Mouse (Mus musculus) layer of hippocampus, adult 18-20 months (tissue): Measurements from ENCODE around the gene Gm49601. TPM values are rescaled to one million over a fixed set of nuclear protein-coding genes. Genes with fewer than 3 reads are reported as not detected.

ENCODE experiments used
- DNase-seq, 2 experiments: peaks; one replicate each; pipeline ENCODE4 v3.0.0; 2022; ENCODE audit warnings: low spot score in 2 of 2
- total RNA-seq, 2 experiments: library from RNA; stranded (reverse); gene quantifications; 2 replicates each; pipeline ENCODE4 v1.2.3; 2021

Gm49601 gene
- total RNA-seq, 2 experiments from 2014 or later: 173 to 179 TPM

DNA sequence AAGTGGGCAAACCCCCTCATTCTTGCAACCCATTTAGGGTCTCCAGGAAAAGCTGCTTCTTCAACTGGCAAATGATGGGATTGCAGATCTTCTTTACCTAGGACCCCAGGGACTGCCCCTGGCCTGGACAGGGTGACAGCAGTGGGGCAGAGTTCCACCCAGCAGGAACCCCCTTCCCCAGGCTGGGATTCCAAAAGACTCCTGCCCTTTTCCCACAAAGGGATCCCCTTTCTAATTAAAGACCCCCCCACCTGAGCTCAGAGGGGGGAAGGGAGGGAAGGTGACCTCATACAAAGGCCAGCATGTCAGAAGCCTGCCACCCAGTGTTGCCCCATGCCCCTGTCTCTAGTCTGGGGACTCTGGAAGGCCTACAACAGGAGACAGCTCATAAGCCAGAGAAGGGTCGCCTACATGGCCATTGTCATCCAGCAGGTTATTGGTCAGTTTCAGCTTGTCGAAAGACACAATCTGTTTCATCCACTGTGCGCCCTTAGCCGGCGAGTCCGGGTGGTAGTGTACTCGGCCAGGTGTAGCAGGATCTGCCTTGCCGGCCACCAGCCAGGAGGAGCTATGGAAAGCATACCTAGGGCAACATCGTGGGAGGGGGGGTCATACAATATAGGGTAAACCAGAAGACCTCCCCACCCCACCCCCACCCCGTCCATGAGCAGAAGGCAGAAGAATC lies 42.4 kb downstream of the Gm49601 start:
- no peak for DNase-seq

DNA sequence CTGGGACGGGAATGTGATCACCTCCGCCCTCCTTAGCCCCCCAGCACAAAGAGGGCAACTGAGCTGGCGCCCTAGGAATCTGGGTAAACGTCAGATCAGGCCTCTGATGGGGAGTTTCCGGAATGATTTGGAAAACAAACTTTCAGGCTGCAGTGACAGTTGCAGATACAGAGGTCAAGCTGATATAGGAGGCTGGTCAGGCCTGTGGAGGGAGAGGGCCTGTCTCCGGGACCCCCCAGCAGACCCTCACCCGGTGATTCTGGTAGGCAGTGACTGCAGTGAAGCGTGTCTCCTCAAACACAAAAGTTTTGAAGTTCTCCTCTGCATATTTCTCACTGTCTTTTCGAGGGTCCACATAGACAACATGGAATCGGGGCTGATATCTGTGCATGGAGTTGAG lies 43.1 kb downstream of the Gm49601 start:
- no peak for DNase-seq

DNA sequence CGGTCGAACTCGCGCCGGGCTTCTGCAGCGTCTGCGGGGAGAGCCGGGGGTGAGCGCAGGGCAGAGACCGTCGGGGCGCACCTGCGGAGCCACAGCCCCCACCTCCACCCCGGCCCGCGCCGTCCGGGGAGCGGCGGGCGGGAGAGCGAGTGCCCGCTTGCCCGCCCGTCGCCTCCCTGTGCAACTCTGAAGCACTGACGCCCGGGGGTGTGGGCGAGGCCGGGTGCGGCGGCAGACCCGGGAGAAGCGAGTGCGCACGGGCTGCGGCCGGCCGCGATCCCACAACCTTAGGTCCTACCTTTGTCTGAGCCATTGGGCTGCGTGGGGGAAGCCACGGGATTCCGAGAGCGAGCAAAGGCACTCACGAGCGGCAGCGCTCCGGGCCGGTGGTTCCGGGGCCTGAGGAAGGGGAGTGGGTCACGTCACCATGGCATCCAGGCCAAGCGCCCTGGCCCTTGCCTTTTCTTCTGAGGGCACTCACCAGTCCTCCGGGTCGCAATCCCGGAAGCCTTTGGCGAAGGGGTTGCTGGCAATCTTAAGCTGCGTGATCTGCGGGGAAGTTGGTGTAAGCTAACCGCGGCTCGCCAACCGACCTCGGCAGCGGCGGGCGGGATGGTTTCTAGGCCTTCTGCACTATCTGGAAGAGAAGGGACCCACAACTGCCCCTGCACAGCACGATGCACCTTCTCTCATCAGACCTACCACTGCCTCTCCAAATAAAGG lies 43.6 kb downstream of the Gm49601 start:
- no peak for DNase-seq

DNA sequence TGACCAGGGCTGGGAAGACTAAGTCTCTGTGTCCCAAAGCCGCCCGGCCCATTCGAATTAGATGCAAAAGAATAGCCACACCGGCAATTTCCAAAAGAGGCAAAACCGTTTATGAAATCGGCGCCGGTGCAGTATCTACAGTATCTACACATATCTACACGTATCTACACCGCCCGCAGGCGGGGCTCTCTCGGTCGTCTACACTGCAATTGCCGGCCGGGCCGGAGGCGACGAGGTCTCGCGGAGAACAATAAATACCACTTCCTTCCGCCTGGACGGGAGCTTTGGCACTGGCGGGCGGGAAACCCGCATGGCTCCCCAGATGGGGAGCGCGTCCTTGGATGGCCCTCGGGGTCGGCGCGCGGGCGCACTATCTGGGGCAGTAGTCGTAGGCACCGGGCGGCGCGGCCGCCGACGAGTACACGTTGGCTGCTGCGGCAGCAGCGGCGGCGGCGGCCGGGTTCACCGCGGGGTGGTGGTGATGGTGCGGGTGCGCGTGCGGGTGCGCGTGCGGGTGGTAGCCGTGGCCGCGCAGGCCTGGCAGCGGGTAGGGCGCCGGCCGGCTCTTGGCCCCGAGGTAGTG lies 44.5 kb downstream of the Gm49601 start:
- peak in 1 of 2 experiments; percentile 9 for DNase-seq

DNA sequence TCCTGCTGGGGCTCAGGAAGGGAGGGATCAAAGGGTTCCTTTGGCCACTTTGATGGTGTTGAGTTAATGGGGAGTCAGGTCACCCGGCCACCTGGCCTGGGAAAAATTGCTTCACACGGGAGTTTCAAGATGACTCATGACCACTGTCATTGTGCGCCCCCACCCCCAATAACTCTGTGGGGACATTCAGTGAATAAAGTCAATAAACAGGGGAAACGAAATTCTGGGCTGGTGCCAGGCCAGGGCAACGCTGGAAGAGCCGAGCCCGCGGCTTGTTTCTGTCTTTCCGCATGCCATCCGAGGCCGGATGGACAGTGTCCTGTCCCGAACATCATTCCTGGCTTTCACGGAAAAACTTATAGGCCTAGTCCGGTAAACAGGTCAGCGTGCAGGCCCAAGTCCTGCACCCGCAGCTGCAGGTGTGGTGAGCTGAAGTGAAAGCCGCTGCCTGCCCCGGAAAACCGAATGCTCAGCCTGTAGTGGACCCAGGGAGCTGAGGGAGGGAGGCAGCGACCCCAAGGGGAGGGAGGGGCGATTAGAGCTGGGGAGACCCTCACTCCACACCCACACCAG lies 45.1 kb downstream of the Gm49601 start:
- DNase-seq: no peak

DNA sequence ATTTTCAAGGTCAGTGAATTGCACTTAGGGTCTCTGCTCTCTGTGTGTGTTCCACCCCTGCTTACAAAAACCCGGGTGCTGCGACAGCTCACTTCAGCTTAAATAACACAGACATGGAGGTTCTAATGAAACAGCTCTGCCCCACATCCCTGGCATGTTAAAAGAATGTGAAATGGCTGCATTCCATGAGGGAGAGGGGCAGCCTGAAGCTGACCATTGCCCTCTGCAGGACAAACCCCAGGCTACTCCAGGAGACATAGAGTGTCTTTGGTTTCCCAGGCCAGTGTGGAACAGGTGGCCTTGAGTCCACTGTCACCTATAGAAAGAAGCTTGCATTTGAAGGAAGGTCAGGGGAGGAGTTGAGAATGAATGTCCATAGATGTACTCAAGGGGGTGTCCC lies 45.8 kb downstream of the Gm49601 start:
- no peak for DNase-seq

DNA sequence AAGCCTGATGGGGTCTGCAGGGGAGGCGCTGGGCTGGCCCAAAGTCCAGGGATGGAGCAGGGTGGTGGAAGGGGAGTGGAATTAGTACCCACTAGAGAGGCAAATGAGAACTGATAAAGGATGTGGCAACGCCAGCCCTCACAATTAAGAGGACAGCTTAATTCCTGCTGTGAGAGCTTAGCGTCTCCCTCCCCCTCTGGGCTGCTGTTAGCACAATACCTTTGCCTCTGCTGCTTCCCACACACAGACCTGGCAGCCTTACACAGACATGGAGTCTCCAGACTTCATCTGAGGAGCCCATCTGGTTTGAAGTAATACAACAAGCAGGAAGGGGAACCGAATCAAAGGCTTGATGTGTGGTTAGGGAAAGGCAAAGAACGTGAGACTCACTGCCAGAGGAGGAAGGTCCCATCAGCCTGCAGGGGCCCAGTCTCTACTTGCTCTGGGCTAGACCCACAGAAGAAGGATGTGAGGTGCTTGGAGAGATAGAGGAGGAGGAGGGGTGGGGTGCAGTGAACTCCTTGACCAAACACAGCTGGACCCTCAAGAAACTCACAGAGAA lies 48.5 kb downstream of the Gm49601 start:
- no peak for DNase-seq

DNA sequence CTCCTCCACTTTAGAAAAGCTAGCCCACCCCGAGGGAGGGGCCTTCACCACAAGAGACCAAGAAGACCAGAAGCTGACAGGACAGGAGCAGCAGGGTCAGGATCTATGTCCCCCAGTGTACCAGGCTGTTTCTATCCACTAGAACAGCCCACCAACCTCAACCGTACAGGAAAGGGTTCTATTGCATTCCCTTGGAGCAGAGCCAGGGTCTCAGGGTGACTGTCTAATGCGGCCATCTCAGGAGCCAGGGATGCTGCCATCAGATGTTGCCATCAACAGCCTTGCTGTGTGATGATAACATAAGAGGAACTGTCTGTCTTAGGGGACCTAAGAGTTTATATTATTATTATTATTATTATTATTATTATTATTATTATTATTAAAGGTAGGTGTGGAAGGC lies 49.2 kb downstream of the Gm49601 start:
- no peak for DNase-seq

DNA sequence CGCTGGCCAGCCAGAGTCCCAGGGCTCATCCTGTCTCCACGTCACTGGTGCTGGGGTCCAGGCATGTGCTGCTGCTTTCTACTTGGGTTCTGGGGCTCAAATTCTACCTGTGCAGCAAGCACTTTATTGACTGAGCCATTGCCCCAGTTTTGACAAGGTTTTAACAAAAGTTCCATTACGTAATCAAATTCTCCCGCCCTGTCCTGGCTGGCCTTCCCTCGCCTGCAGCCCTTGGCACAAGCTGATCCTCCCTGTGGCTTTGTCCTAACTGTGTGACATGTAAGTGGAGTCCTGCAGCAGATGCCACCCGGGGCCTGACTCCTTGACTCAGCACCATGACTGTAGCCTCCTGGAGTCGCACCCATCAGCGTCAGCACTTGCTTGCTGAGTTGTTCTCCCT lies 52.0 kb downstream of the Gm49601 start:
- no peak for DNase-seq

Other genes starting within 250 kb of the Gm49601 start
- 10 to 100 TPM; 15.3 to 22.4 TPM for gene Txnrd2, start 200.0 kb downstream of the Gm49601 start, total RNA-seq
- 10 to 100 TPM; 78.2 to 82.4 TPM for gene Comt, start 199.6 kb downstream of the Gm49601 start, total RNA-seq
- 1 to 10 TPM; 6.3 to 6.9 TPM for gene Gnb1l, start 127.7 kb downstream of the Gm49601 start, total RNA-seq
- 1 to 10 TPM; 9.2 to 9.7 TPM for gene Rtl10, start 127.5 kb downstream of the Gm49601 start, total RNA-seq
- gene Tbx1, start 35.8 kb downstream of the Gm49601 start, total RNA-seq: 1 to 10 TPM; 1.6 to 2.4 TPM
- gene Gp1bb, start 4.0 kb downstream of the Gm49601 start, total RNA-seq: under 1 TPM in 1 of 2 experiments, not detected in 1; 0.97 TPM
- 100 to 1,000 TPM; 549 to 589 TPM for gene Sept5, start 3.5 kb upstream of the Gm49601 start, total RNA-seq
- gene Cldn5, start 150.4 kb upstream of the Gm49601 start, total RNA-seq: 10 to 100 TPM; 33.2 to 44.5 TPM
- gene Ufd1, start 185.4 kb upstream of the Gm49601 start, total RNA-seq: 10 to 100 TPM; 97.5 to 98.3 TPM
- 1 to 10 TPM; 2.0 to 2.2 TPM for gene Cdc45, start 185.6 kb upstream of the Gm49601 start, total RNA-seq
- 10 to 100 TPM; 24.7 to 27.8 TPM for gene 2510002D24Rik, start 210.2 kb upstream of the Gm49601 start, total RNA-seq
- gene Gm28539, start 210.2 kb upstream of the Gm49601 start, total RNA-seq: 1 to 10 TPM; 6.6 to 7.2 TPM